Mouse (Mus musculus): ENCODE data around the gene Sowaha. TPM values are rescaled to one million over a fixed set of nuclear protein-coding genes. Genes with fewer than 3 reads are reported as not detected.
"Not testable (repeated sequence)": the region's sequence is repeated elsewhere in the genome, so short reads cannot be mapped to it uniquely, and the experiment has no call there.

The Sowaha gene
- total RNA-seq, 1 experiment from 2014 or later: 0.30 TPM

DNA sequence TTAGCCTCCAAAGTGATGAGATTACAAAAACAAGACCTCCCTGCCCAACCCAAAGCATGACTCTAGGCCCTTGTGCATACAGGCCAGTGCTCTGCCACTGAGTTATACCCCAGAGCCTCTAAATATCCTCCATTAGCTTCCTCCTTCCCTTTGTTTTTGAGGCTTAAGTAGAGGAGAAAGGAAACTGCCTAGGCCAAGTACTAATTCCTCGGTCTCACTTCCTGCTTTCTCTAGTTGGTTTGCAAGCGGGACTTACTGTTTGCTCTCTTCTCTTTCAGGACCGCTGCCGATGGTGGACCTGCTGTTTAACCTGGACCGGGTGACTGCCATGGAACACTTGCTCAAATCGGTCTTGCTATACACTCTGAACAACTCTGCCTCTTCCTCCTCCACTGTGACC is 43.7 kb downstream of the Sowaha start:
- no peak for DNase-seq

DNA sequence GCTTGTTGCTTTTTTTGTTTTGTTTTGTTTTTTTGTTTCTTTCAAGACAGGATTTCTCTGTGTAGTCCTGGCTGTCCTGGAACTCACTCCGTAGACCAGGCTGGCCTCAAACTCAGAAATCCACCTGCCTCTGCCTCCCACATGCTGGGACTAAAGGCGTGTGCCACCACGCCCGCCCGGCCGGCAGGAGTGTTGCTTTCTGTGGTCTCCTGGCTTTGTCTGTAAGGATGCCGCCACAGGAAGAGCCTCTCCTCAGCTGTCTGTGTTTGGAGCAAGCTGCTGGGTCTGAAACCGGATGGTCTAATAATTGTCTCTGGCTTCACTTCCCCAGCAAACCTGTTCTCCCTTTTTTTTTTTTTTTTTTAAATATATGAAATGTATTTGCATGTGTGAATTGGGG is 44.6 kb downstream of the Sowaha start:
- no peak for DNase-seq

DNA sequence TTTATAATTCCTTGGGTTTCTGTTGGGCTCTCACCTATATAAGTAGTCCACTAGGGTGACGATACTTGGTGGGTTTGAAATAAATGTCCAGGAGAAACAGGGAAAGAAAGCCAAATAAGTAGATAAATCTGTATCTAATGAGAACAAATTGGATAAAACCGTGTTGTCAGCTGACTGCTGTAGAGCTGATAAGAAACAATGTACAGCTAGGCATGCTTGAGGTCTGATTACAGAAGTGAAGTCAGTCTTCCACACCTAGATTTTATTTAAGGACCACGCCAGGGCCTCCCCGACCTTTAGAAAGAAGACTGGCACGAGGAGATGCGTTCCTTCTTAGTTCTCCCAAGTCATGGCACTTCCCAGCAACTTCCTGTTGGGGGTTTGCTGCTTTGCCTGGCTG is 47.0 kb downstream of the Sowaha start:
- no peak for DNase-seq

DNA sequence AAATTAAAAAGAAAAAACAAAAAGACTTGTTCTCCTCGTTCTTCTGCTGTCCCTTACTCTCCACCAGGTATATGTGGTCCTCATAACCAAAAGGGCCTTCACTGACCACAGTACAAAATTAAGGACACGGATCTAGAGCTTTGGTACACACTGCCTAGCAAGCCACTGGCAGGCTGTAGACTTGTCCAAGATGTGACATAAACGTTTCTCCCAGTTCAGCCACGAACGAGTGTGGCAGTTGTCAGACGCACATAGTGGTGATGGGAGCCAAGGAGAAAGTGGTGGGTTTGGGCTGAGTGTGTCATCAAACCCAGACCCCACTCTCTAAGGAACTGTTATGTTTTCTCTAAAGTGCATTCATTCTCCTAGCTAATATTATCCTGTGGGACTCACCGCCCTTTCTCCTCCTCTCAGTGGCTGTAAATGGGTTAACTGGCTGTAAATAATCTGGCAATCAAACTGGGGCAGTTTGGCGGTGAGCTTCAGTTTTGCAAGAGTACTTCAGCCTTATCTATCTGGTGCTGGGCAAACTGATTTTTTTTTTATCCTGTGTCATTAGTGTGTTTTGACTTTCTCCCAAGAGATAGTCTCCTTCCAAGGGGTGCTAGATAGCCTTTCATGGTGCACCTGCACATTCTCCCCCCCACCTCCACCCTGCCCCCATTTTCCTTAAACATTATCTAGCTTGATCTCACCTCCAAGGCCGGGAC is 48.6 kb downstream of the Sowaha start:
- DNase-seq: no peak

DNA sequence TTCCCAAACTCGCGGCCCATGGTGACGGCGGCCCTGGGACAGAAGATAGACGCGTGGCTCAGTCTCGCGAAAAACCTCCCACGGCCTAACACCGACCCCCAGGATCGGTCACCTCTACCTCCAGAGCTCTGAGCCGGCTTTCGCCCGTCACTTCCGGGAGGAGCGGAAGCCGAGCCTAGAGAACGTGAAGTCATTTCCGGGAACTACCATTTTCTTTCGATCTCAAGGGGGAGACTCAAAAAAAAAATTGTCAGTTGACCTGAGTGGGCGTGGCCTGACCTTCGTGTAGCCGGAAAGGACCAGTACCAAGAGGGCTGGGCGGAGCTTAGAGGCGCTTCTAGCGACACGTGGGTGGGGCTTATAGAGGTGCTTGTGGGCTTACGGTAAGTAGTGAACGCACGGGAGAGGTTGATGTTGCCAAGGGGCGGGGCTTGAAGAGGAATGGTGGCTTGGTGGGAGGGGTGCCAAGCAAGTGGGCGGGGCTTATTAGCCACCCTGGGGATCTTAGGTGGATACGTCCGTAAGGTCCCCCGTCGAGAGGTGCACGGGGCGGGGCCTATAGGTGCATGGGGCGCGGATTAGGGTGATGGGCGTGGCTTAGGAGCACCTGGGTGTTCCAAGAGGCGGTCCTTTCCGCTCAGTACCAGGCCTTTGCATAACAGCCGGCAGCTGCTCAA is 49.3 kb downstream of the Sowaha start, which contains the start of the genes Uqcrq and Gdf9:
TSS of gene Uqcrq (minus strand) at position 162 of the 677 bp plus-strand sequence.
TSS of gene Gdf9 (plus strand) at position 354 of the 677 bp plus-strand sequence.
- DNase-seq: peak; percentile 97

DNA sequence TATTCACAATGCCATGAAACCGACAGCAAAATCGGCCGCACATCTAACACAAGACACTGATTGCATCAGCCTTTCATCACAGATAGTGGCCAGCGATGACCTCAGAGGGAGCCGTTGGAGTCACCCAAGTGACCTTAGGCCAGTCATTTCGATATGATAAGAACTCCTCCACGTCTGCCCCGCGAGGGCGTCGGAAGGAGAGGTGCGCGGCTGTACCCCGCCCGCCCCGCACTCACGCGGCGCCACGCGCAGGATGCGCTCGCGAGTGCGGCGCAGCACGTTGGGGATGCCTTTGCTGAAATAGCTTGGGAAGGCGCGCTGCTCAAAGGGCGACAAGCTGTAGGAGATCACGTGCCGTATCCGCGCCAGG is 49.8 kb downstream of the Sowaha start:
- DNase-seq: no peak

DNA sequence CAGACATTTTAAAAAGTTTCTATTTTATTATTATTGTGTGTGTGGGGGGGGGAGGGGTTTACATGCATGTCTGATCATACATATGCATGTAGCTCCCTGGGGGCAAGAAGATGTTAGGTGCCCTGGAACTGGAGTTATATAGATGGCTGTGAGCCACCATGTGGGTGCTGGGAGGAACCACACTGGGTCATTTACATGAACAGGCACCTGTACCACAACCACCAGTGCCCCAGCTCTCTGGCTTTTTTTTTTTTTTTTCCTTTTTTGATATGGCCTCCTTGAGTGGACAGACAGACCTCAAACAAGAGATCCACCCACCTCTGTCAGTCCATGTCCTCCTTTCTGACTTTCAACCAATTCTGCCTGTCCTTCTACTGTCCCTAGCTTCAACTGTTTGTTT is 50.9 kb downstream of the Sowaha start:
- no peak for DNase-seq

DNA sequence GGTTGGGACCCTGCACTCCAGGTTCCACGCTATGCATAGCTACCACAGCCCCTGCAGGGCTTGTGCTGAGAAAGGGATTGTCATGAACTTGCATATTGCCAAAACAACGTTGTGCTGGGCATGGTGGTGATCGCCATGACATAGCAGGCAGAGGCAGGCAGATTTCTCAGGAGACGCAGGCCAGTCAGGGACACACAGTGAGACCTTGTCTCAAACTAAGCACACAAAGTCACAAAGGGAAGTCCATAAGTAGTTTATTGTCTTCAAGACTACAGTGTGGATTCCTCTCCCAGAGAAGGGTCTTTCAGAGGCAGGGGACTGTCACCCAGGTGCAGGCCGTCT is 51.4 kb downstream of the Sowaha start:
- DNase-seq: no peak

DNA sequence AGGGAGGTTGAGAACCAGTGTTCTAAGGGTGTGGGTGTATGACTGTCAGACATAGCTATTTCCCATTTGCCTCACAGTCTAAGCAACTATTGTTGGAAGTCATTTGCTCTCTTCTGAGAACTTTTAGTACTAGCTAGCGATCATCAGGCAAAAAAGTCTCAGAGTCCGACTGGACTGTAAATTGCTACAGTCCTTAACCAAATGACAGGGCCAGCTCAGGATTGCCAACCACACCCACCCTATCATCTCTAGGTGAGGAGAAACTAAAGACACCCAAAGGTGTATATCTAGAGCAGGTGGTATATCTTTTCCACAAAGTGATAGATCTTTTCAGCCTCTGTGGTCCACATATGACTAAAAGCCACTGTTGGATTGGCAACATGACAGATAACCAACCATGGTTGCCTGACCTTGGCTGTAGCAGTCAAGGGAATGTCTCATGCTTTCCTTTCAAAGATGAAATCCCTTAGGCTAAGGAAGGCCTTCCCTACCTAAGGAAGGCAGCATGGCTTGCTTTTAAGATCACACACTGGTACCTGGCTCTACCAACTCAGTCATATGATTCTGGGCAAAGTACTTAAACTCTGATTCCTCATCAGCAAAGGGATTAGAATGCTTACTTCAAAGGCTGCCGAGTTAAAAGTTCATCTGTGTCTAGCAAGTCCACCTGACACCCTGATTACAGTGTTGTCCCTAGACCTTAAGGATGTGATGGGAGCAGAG is 51.9 kb downstream of the Sowaha start:
- DNase-seq: no peak

DNA sequence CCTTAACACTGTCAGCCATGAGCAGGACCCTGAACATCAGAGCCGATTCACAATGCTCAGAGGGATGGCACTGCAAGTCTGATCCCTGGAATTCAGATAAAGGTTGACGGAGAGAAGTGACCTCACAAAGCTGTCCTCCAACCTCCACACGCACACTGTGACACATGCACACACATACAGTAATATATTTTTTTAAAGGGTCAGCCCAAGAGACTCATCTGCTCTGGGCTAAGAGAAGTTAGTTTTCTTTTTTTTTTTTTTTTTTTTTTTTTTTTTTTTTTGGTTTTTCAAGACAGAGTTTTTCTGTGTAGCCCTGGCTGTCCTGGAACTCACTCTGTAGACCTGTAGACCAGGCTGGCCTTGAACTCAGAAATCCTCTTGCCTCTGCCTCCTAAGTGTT is 53.2 kb downstream of the Sowaha start:
- not testable (repeated sequence) for DNase-seq

Other genes with a start within 250 kb of the Sowaha start
- 179 and 185 TPM in 2 replicates for gene Hspa4, start 179.8 kb downstream of the Sowaha start, total RNA-seq (2021)
- 12.7 and 14.2 TPM in 2 replicates for gene Zcchc10, start 155.6 kb downstream of the Sowaha start, total RNA-seq (2021)
- 156 and 173 TPM in 2 replicates for gene Aff4, start 129.4 kb downstream of the Sowaha start, total RNA-seq (2021)
- gene Leap2, start 57.1 kb downstream of the Sowaha start, total RNA-seq (2021): not detected in 2 replicates
- 989 and 1,060 TPM in 2 replicates for gene Uqcrq, start 49.4 kb downstream of the Sowaha start, total RNA-seq (2021)
- 1.4 and 2.2 TPM in 2 replicates for gene Gdf9, start 49.3 kb downstream of the Sowaha start, total RNA-seq (2021)
- 0.30 TPM in 1 of 2 replicates, not detected in the other for gene Gm10447, start 23.2 kb downstream of the Sowaha start, total RNA-seq (2021)
- 3.4 and 4.6 TPM in 2 replicates for gene Shroom1, start 23.1 kb downstream of the Sowaha start, total RNA-seq (2021)
- not detected in 2 replicates for gene Gm9837, start 9.8 kb downstream of the Sowaha start, total RNA-seq (2021)
- not detected in 2 replicates for gene Gm9945, start 108 bp downstream of the Sowaha start, total RNA-seq (2021)
- 44.5 and 44.6 TPM in 2 replicates for gene Sept8, start 39.0 kb upstream of the Sowaha start, total RNA-seq (2021)
- gene Kif3a, start 87.1 kb upstream of the Sowaha start, total RNA-seq (2021): 27.0 and 31.9 TPM in 2 replicates
- not detected in 2 replicates for gene Il4, start 138.4 kb upstream of the Sowaha start, total RNA-seq (2021)
- gene Il13, start 154.4 kb upstream of the Sowaha start, total RNA-seq (2021): not detected in 2 replicates
- 19.7 and 22.0 TPM in 2 replicates for gene Rad50, start 227.0 kb upstream of the Sowaha start, total RNA-seq (2021)
- gene Il5, start 240.5 kb upstream of the Sowaha start, total RNA-seq (2021): not detected in 2 replicates